Comparison of ENCODE assay signal across 8 mouse cellular contexts in genomic region chr9:99568347-99569070, GRCm38 (mm10). TPM values are rescaled to one million over a fixed set of nuclear protein-coding genes. Genes with fewer than 3 reads are reported as not detected.
DNase-seq lines count a peak whose midpoint lies in the region; ATAC-seq and TF ChIP-seq lines count a peak whose summit lies in the region.

Gene Armc8, minus strand, starts transcription at chr9:99568899.

- H3ac ChIP-seq in C2C12 (ENCODE audit: control insufficient read depth, insufficient read length, low read depth): peak within 1 kb of the TSS; percentile 95

- H3K4me2 ChIP-seq in heart, embryonic 12.5 days: peak within 1 kb of the TSS; percentile 97
- H3K4me2 ChIP-seq in kidney, postnatal 0 days (ENCODE audit: low read length): peak within 1 kb of the TSS; percentile 91
- H3K4me2 ChIP-seq in liver, embryonic 11.5 days: peak within 1 kb of the TSS; percentile 65
- H3K4me2 ChIP-seq in stomach, embryonic 14.5 days (replicated peaks; ENCODE audit: low read depth, low read length): peak within 1 kb of the TSS; percentile 86

- no peaks in the 10 kb centered on the region for H3K36me3 ChIP-seq in C2C12 (ENCODE audit: control insufficient read depth, insufficient read depth)
- no peaks in the 10 kb centered on the region for H3K36me3 ChIP-seq in erythroblast, embryonic 14.5 days (ENCODE audit: control insufficient read depth)
- no peaks in the 10 kb centered on the region for H3K36me3 ChIP-seq in heart, embryonic 12.5 days
- no peaks in the 10 kb centered on the region for H3K36me3 ChIP-seq in kidney, postnatal 0 days (ENCODE audit: insufficient read depth, low read length)
- no peaks in the 10 kb centered on the region for H3K36me3 ChIP-seq in liver, embryonic 11.5 days (ENCODE audit: control insufficient read depth, insufficient read depth, low read length)
- H3K36me3 ChIP-seq in stomach, embryonic 14.5 days (ENCODE audit: control insufficient read depth, insufficient read depth, low read length): no peaks in the 10 kb centered on the region

- ATAC-seq in heart, embryonic 12.5 days (ENCODE audit: insufficient number of reproducible peaks, low FRiP score): peak; percentile 96
- ATAC-seq in kidney, postnatal 0 days (replicated peaks; ENCODE audit: low FRiP score, low read depth): peak; percentile 95
- ATAC-seq in liver, embryonic 11.5 days (replicated peaks; ENCODE audit: low FRiP score): peak; percentile 93
- ATAC-seq in stomach, embryonic 14.5 days (ENCODE audit: insufficient number of reproducible peaks, insufficient read depth, low FRiP score, low read depth): peak; percentile 93

- peak; percentile 95 for DNase-seq in brain, embryonic 14.5 days (ENCODE audit: low read depth)
- peak; percentile 95 for DNase-seq in kidney, postnatal 0 days (ENCODE audit: low spot score)
- DNase-seq in liver, embryonic 11.5 days (ENCODE audit: low spot score): peak; percentile 94
- DNase-seq in naive thymus-derived CD4-positive, alpha-beta T cell, adult 2 months (ENCODE audit: low read depth): peak; percentile 93

- H3K4me1 ChIP-seq in erythroblast, embryonic 14.5 days (ENCODE audit: control insufficient read depth): peaks cover 25% of the 10 kb centered on the region
- peaks cover 16% of the 10 kb centered on the region for H3K4me1 ChIP-seq in heart, embryonic 12.5 days (replicated peaks)
- H3K4me1 ChIP-seq in kidney, postnatal 0 days (replicated peaks; ENCODE audit: insufficient read depth, low read length): no peaks in the 10 kb centered on the region; the same call in none of the 2 replicates
- H3K4me1 ChIP-seq in liver, embryonic 11.5 days (replicated peaks; ENCODE audit: control insufficient read depth, insufficient read depth, low read length): peaks cover 18% of the 10 kb centered on the region
- peaks cover 11% of the 10 kb centered on the region for H3K4me1 ChIP-seq in stomach, embryonic 14.5 days (ENCODE audit: control insufficient read depth, insufficient read depth, low read length)

- peaks cover 50% of the 10 kb centered on the region for H3K79me2 ChIP-seq in C2C12 (ENCODE audit: control insufficient read depth, insufficient read depth)

- H3K4me3 ChIP-seq in C2C12 (ENCODE audit: insufficient read depth, poor library complexity, severe bottlenecking): peak within 1 kb of the TSS; percentile 89
- peak within 1 kb of the TSS; percentile 98 for H3K4me3 ChIP-seq in erythroblast, embryonic 14.5 days (replicated peaks)
- H3K4me3 ChIP-seq in heart, embryonic 12.5 days: peak within 1 kb of the TSS; percentile 91
- H3K4me3 ChIP-seq in kidney, postnatal 0 days (replicated peaks; ENCODE audit: low read depth, low read length): peak within 1 kb of the TSS; percentile 96
- H3K4me3 ChIP-seq in liver, embryonic 11.5 days (ENCODE audit: low read depth, low read length): peak within 1 kb of the TSS; percentile 97
- H3K4me3 ChIP-seq in stomach, embryonic 14.5 days (ENCODE audit: low read depth, low read length): peak within 1 kb of the TSS; percentile 91

- H3K79me3 ChIP-seq in C2C12 (ENCODE audit: low read depth): peaks cover 43% of the 10 kb centered on the region

- H3K9ac ChIP-seq in heart, embryonic 12.5 days: peak within 1 kb of the TSS; percentile 80
- peak within 1 kb of the TSS; percentile 91 for H3K9ac ChIP-seq in kidney, postnatal 0 days (ENCODE audit: low read depth, low read length)
- H3K9ac ChIP-seq in liver, embryonic 11.5 days (ENCODE audit: low read depth, low read length): peak within 1 kb of the TSS; percentile 96
- peak within 1 kb of the TSS; percentile 85 for H3K9ac ChIP-seq in stomach, embryonic 14.5 days (replicated peaks; ENCODE audit: low read depth, low read length)

- peak; percentile 63; the same call in 1 of the 2 replicates for TF ChIP-seq POLR2A in brain, embryonic 14.5 days (IDR thresholded peaks at IDR 0.05; ENCODE audit: borderline replicate concordance, extremely low read depth, insufficient read depth, insufficient read length, poor library complexity, severe bottlenecking)

- H3K27me3 ChIP-seq in C2C12 (ENCODE audit: control insufficient read depth, insufficient read depth, insufficient read length): no peaks in the 10 kb centered on the region
- H3K27me3 ChIP-seq in erythroblast, embryonic 14.5 days (ENCODE audit: control insufficient read depth): no peaks in the 10 kb centered on the region
- peaks cover 3% of the 10 kb centered on the region; the same call in 1 of the 2 replicates for H3K27me3 ChIP-seq in heart, embryonic 12.5 days (replicated peaks)
- no peaks in the 10 kb centered on the region for H3K27me3 ChIP-seq in kidney, postnatal 0 days (ENCODE audit: insufficient read depth, low read length)
- H3K27me3 ChIP-seq in liver, embryonic 11.5 days (replicated peaks; ENCODE audit: control insufficient read depth, insufficient read depth, low read length): no peaks in the 10 kb centered on the region
- no peaks in the 10 kb centered on the region for H3K27me3 ChIP-seq in stomach, embryonic 14.5 days (ENCODE audit: control insufficient read depth, insufficient read depth, low read length)

- WGBS in heart, embryonic 12.5 days: under 1% methylated on average over 70 of the region's 70 CpGs
- WGBS in kidney, postnatal 0 days: under 1% methylated on average over 68 of the region's 70 CpGs
- under 1% methylated on average over 70 of the region's 70 CpGs for WGBS in liver, embryonic 11.5 days
- under 1% methylated on average over 68 of the region's 70 CpGs for WGBS in stomach, embryonic 14.5 days

- H3K9me3 ChIP-seq in erythroblast, embryonic 14.5 days (ENCODE audit: control insufficient read depth, low read length): no peaks in the 10 kb centered on the region
- H3K9me3 ChIP-seq in heart, embryonic 12.5 days (replicated peaks): no peaks in the 10 kb centered on the region
- H3K9me3 ChIP-seq in kidney, postnatal 0 days (replicated peaks; ENCODE audit: low read length): no peaks in the 10 kb centered on the region
- H3K9me3 ChIP-seq in liver, embryonic 11.5 days (ENCODE audit: control insufficient read depth, low read length): no peaks in the 10 kb centered on the region
- no peaks in the 10 kb centered on the region for H3K9me3 ChIP-seq in stomach, embryonic 14.5 days (ENCODE audit: control insufficient read depth, low read depth, low read length)

- TF ChIP-seq CTCF in C2C12 (IDR thresholded peaks at IDR 0.05; ENCODE audit: control insufficient read depth, insufficient read depth, insufficient read length): no peak
- TF ChIP-seq CTCF in brain, embryonic 14.5 days (IDR thresholded peaks at IDR 0.05; ENCODE audit: borderline replicate concordance, extremely low read depth, insufficient read depth, insufficient read length): no peak
- TF ChIP-seq CTCF in kidney, postnatal 0 days (IDR thresholded peaks at IDR 0.05; ENCODE audit: low read depth): no peak

- H3K27ac ChIP-seq in heart, embryonic 12.5 days (ENCODE audit: poor library complexity, severe bottlenecking): peak within 1 kb of the TSS; percentile 91
- H3K27ac ChIP-seq in kidney, postnatal 0 days: peak within 1 kb of the TSS; percentile 97
- H3K27ac ChIP-seq in liver, embryonic 11.5 days (ENCODE audit: low read depth, low read length): peak within 1 kb of the TSS; percentile 95
- peak within 1 kb of the TSS; percentile 95 for H3K27ac ChIP-seq in stomach, embryonic 14.5 days (ENCODE audit: low read length)

TF ChIP-seq in C2C12, 6 proteins besides CTCF, POLR2A, EP300 and RAD21:
- TF ChIP-seq MAX (IDR thresholded peaks at IDR 0.05): peak; percentile 23
- TF ChIP-seq CEBPB (IDR thresholded peaks at IDR 0.05; ENCODE audit: low read depth): no peak

RNA-seq across cellular contexts. Expression of gene Armc8, which starts in this region (rescaled TPM):
- 7.0 TPM for polyA plus RNA-seq in C2C12 (2012; fragmentation: generic; extraction: Trizol)
- polyA plus RNA-seq in brain, embryonic 14.5 days (2012; rRNA removed): 54.8 and 57.7 TPM in 2 replicates
- 0.19 and 0.24 TPM in 2 replicates for polyA plus RNA-seq in erythroblast, embryonic 14.5 days (2012)
- polyA plus RNA-seq in heart, embryonic 12.5 days (2016; fragmentation: Nextera tagmentation; extraction: Ambion mirVana): 21.5 and 23.3 TPM in 2 replicates
- 15.8 and 18.9 TPM in 2 replicates for polyA plus RNA-seq in kidney, postnatal 0 days (2015; fragmentation: Nextera tagmentation; extraction: Ambion mirVana)
- 19.5 and 23.7 TPM in 2 replicates for polyA plus RNA-seq in liver, embryonic 11.5 days (2014; fragmentation: Nextera tagmentation; extraction: Ambion mirVana)
- 32.3 and 32.4 TPM in 2 replicates for polyA plus RNA-seq in stomach, embryonic 14.5 days (2014; fragmentation: Nextera tagmentation; extraction: Ambion mirVana)

Comparison
In these comparisons a context has a peak if more than half of its experiments do, and no peak if none do; other contexts are left out.
1. Peak in every context shown above with its lines: DNase-seq, ATAC-seq, H3K4me3 ChIP-seq and H3K27ac ChIP-seq.